In genomic region chr16:11134348-11135344, GRCm38 (mm10) we compare ENCODE assay signal across 8 mouse cellular contexts. TPM values are rescaled to one million over a fixed set of nuclear protein-coding genes. Genes with fewer than 3 reads are reported as not detected.
DNase-seq lines count a peak whose midpoint lies in the region; ATAC-seq lines count a peak whose summit lies in the region.

Gene Txndc11, minus strand, starts transcription at chr16:11134650.

- H3K27me3 ChIP-seq in heart, embryonic 10.5 days (ENCODE audit: insufficient read depth, poor library complexity, severe bottlenecking), result no peaks in the 10 kb centered on the region
- H3K27me3 ChIP-seq in kidney, embryonic 15.5 days, result no peaks in the 10 kb centered on the region

- H3K9me3 ChIP-seq in heart, embryonic 10.5 days, result no peaks in the 10 kb centered on the region
- no peaks in the 10 kb centered on the region for H3K9me3 ChIP-seq in kidney, embryonic 15.5 days (replicated peaks)

- under 1% methylated on average over 79 of the region's 80 CpGs for WGBS in heart, embryonic 10.5 days
- WGBS in kidney, embryonic 15.5 days, result under 1% methylated on average over 72 of the region's 80 CpGs

- H3K4me3 ChIP-seq in heart, embryonic 10.5 days, result peak within 1 kb of the TSS; percentile 95
- H3K4me3 ChIP-seq in kidney, embryonic 15.5 days (replicated peaks), result peak within 1 kb of the TSS; percentile 99

- peaks cover 30% of the 10 kb centered on the region for H3K36me3 ChIP-seq in heart, embryonic 10.5 days
- peaks cover 37% of the 10 kb centered on the region for H3K36me3 ChIP-seq in kidney, embryonic 15.5 days

- H3K27ac ChIP-seq in heart, embryonic 10.5 days, result peak within 1 kb of the TSS; percentile 99
- peak within 1 kb of the TSS; percentile 93 for H3K27ac ChIP-seq in kidney, embryonic 15.5 days

- H3K4me2 ChIP-seq in kidney, embryonic 15.5 days, result peak within 1 kb of the TSS; percentile 70

- peaks cover 21% of the 10 kb centered on the region for H3K4me1 ChIP-seq in heart, embryonic 10.5 days
- H3K4me1 ChIP-seq in kidney, embryonic 15.5 days, result peaks cover 23% of the 10 kb centered on the region

- DNase-seq in B cell, adult 2 months, result peak; percentile 100
- DNase-seq in brain, adult 2 months (ENCODE audit: low read depth, low spot score), result peak; percentile 99
- peak; percentile 100 for DNase-seq in heart, embryonic 10.5 days (ENCODE audit: low spot score)
- peak; percentile 100 for DNase-seq in liver
- peak; percentile 99 to 100 for DNase-seq in spleen, postnatal 4 days (ENCODE audit: low spot score in 2 of 2)

- peak within 1 kb of the TSS; percentile 95 for H3K9ac ChIP-seq in kidney, embryonic 15.5 days

- peak; percentile 95 for ATAC-seq in erythroblast, adult 5-6 weeks (replicated peaks; ENCODE audit: low FRiP score, poor library complexity, severe bottlenecking)
- ATAC-seq in kidney, embryonic 15.5 days (replicated peaks; ENCODE audit: low FRiP score), result peak; percentile 99
- ATAC-seq in monocyte, adult 5-6 weeks (replicated peaks; ENCODE audit: insufficient number of reproducible peaks, low FRiP score, low TSS enrichment, poor library complexity, severe bottlenecking), result peak; percentile 97

RNA-seq across cellular contexts. Expression of gene Txndc11, which starts in this region (rescaled TPM):
- total RNA-seq in erythroblast, adult 5-6 weeks (2015; ENCODE audit: low replicate concordance), result 7.3 and 8.8 TPM in 2 replicates
- total RNA-seq in erythroblast, adult 5-6 weeks (2017; ENCODE audit: low replicate concordance), result 9.8 and 18.3 TPM in 2 replicates
- 32.8 and 40.8 TPM in 2 replicates for polyA plus RNA-seq in heart, embryonic 10.5 days (2016; fragmentation: Nextera tagmentation; extraction: Ambion mirVana)
- 32.8 and 35.7 TPM in 2 replicates for polyA plus RNA-seq in kidney, embryonic 15.5 days (2015; fragmentation: Nextera tagmentation; extraction: Ambion mirVana)
- 26.1 to 46.2 TPM (median 27.6 TPM) in 3 replicates for total RNA-seq in monocyte, adult 5-6 weeks (2017)

Comparison
In these comparisons a context has a peak if more than half of its experiments do, and no peak if none do; other contexts are left out.
1. Peak in every context shown above with its lines: DNase-seq, ATAC-seq, H3K4me3 ChIP-seq and H3K27ac ChIP-seq.